15 mouse cellular contexts compared by ENCODE assay signal in genomic region chr1:133279632-133280093, GRCm38 (mm10). TPM values are rescaled to one million over a fixed set of nuclear protein-coding genes. Genes with fewer than 3 reads are reported as not detected.
DNase-seq lines count a peak whose midpoint lies in the region; ATAC-seq and TF ChIP-seq lines count a peak whose summit lies in the region.
"Had no signal": no experiment of that assay in that cellular context is flagged by ENCODE, and none has a peak within 500 bp of the region (broad histone marks: within the 10 kb centered on the region; RNA-seq: fewer than 3 reads in every experiment).

No protein-coding gene starts in this region.

- WGBS in forebrain, embryonic 10.5 days: 89% methylated on average over 11 of the region's 11 CpGs
- WGBS in forebrain, embryonic 11.5 days: 90% methylated on average over 11 of the region's 11 CpGs
- WGBS in lung, embryonic 14.5 days: 55% methylated on average over 11 of the region's 11 CpGs
- WGBS in neural tube, embryonic 15.5 days: 63% methylated on average over 11 of the region's 11 CpGs

- 0 out of 2 replicates have a peak, but pooled peaks cover 4% of the 10 kb centered on the region for H3K27me3 ChIP-seq in forebrain, embryonic 10.5 days (ENCODE audit: poor library complexity, severe bottlenecking)
- H3K27me3 ChIP-seq in forebrain, embryonic 11.5 days (ENCODE audit: control insufficient read depth, insufficient read depth, low read length): no peaks in the 10 kb centered on the region
- no peaks in the 10 kb centered on the region for H3K27me3 ChIP-seq in lung, embryonic 14.5 days (ENCODE audit: insufficient read depth, low read length)
- no peaks in the 10 kb centered on the region for H3K27me3 ChIP-seq in neural tube, embryonic 15.5 days (replicated peaks)
- H3K27me3 ChIP-seq: forebrain, embryonic 12.5 days; limb, embryonic 15.5 days had no signal

- no peak for TF ChIP-seq CTCF in lung, embryonic 14.5 days (IDR thresholded peaks at IDR 0.05; ENCODE audit: low read depth)

- H3K36me3 ChIP-seq in forebrain, embryonic 10.5 days (replicated peaks): peaks cover 73% of the 10 kb centered on the region
- no peaks in the 10 kb centered on the region; the same call in 1 of the 2 replicates for H3K36me3 ChIP-seq in forebrain, embryonic 11.5 days (ENCODE audit: control insufficient read depth, insufficient read depth, low read length)
- peaks cover 6% of the 10 kb centered on the region; the same call in 1 of the 2 replicates for H3K36me3 ChIP-seq in lung, embryonic 14.5 days (ENCODE audit: insufficient read depth)
- H3K36me3 ChIP-seq in neural tube, embryonic 15.5 days: peaks cover 44% of the 10 kb centered on the region
- H3K36me3 ChIP-seq: limb, embryonic 15.5 days had no signal

- no peak for DNase-seq in forebrain, embryonic 10.5 days (ENCODE audit: extremely low spot score, low spot score)
- no peak for DNase-seq in forebrain, embryonic 11.5 days (ENCODE audit: low spot score)
- DNase-seq in lung, embryonic 14.5 days: peak; percentile 53
- DNase-seq in lung, postnatal 10 days: no peak
- DNase-seq in layer of hippocampus, postnatal 10 days (ENCODE audit: low spot score in 2 of 2): peak; percentile 37 to 43
- DNase-seq in gastrocnemius, postnatal 25 days: no peak
- no peak for DNase-seq in kidney, adult 11 months
- DNase-seq: kidney, postnatal 14 days; lung, postnatal 36 days had no signal

- no peak overlapping the region for H3K9ac ChIP-seq in forebrain, embryonic 11.5 days (ENCODE audit: low read length)
- no peak overlapping the region for H3K9ac ChIP-seq in lung, embryonic 14.5 days
- no peak overlapping the region for H3K9ac ChIP-seq in neural tube, embryonic 15.5 days (replicated peaks)
- H3K9ac ChIP-seq: forebrain, embryonic 12.5 days; limb, embryonic 15.5 days had no signal

- no peak for ATAC-seq in forebrain, embryonic 11.5 days (replicated peaks; ENCODE audit: low FRiP score)
- ATAC-seq in lung, embryonic 14.5 days (ENCODE audit: insufficient read depth): no peak
- no peak for ATAC-seq in neural tube, embryonic 15.5 days (ENCODE audit: low FRiP score)

- no peak overlapping the region for H3K4me3 ChIP-seq in forebrain, embryonic 10.5 days
- H3K4me3 ChIP-seq in forebrain, embryonic 11.5 days (ENCODE audit: low read depth, low read length): no peak overlapping the region
- H3K4me3 ChIP-seq in lung, embryonic 14.5 days (ENCODE audit: low read depth, low read length): no peak overlapping the region
- no peak overlapping the region for H3K4me3 ChIP-seq in neural tube, embryonic 15.5 days (replicated peaks)
- H3K4me3 ChIP-seq: forebrain, embryonic 12.5 days; limb, embryonic 15.5 days had no signal

- H3K4me2 ChIP-seq in forebrain, embryonic 11.5 days (ENCODE audit: low read depth, low read length, severe bottlenecking): no peak overlapping the region
- H3K4me2 ChIP-seq in lung, embryonic 14.5 days: no peak overlapping the region
- H3K4me2 ChIP-seq in neural tube, embryonic 15.5 days: no peak overlapping the region
- H3K4me2 ChIP-seq: forebrain, embryonic 12.5 days; limb, embryonic 15.5 days had no signal

- H3K9me3 ChIP-seq in forebrain, embryonic 10.5 days: no peaks in the 10 kb centered on the region
- no peaks in the 10 kb centered on the region for H3K9me3 ChIP-seq in forebrain, embryonic 11.5 days (ENCODE audit: control insufficient read depth, low read length)
- no peaks in the 10 kb centered on the region for H3K9me3 ChIP-seq in lung, embryonic 14.5 days (ENCODE audit: low read depth, low read length)
- H3K9me3 ChIP-seq in neural tube, embryonic 15.5 days (replicated peaks): no peaks in the 10 kb centered on the region
- H3K9me3 ChIP-seq: forebrain, embryonic 12.5 days; limb, embryonic 15.5 days had no signal

- peaks cover 14% of the 10 kb centered on the region for H3K4me1 ChIP-seq in forebrain, embryonic 10.5 days
- no peaks in the 10 kb centered on the region for H3K4me1 ChIP-seq in forebrain, embryonic 11.5 days (replicated peaks; ENCODE audit: control insufficient read depth, insufficient read depth, low read length)
- H3K4me1 ChIP-seq in lung, embryonic 14.5 days (ENCODE audit: insufficient read depth): peaks cover 6% of the 10 kb centered on the region; the same call in 1 of the 2 replicates
- peaks cover 12% of the 10 kb centered on the region for H3K4me1 ChIP-seq in neural tube, embryonic 15.5 days
- H3K4me1 ChIP-seq: limb, embryonic 15.5 days had no signal

- peak overlapping the region; percentile 15; the same call in 1 of the 2 replicates for H3K27ac ChIP-seq in forebrain, embryonic 10.5 days
- H3K27ac ChIP-seq in forebrain, embryonic 11.5 days (ENCODE audit: low read depth, low read length): no peak overlapping the region
- no peak overlapping the region for H3K27ac ChIP-seq in lung, embryonic 14.5 days (ENCODE audit: low read depth)
- 0 out of 2 replicates have a peak overlapping the region, but pooled peaks have one; percentile 4 for H3K27ac ChIP-seq in neural tube, embryonic 15.5 days (replicated peaks)
- H3K27ac ChIP-seq: forebrain, embryonic 12.5 days; limb, embryonic 15.5 days had no signal

RNA-seq across cellular contexts. Expression of gene Golt1a, which starts 29.9 kb away (rescaled TPM):
- not detected in 2 replicates for polyA plus RNA-seq in forebrain, embryonic 10.5 days (2016; fragmentation: Nextera tagmentation; extraction: Ambion mirVana)
- not detected in 2 replicates for polyA plus RNA-seq in forebrain, embryonic 11.5 days (2014; fragmentation: Nextera tagmentation; extraction: Ambion mirVana)
- polyA plus RNA-seq in lung, embryonic 14.5 days (2014; fragmentation: Nextera tagmentation; extraction: Ambion mirVana): 0.55 and 1.1 TPM in 2 replicates
- total RNA-seq in layer of hippocampus, postnatal 10 days (2021): not detected
- polyA plus RNA-seq in neural tube, embryonic 15.5 days (2015; fragmentation: Nextera tagmentation; extraction: Ambion mirVana): 0.43 TPM in 1 of 2 replicates, not detected in the other
- not detected for total RNA-seq in gastrocnemius, postnatal 25 days (2021)
- total RNA-seq: heart, adult 8-10 months had no signal
- polyA plus RNA-seq: forebrain, embryonic 12.5 days; limb, embryonic 15.5 days had no signal

RNA-seq across cellular contexts. Expression of gene Kiss1, which starts 42.0 kb away (rescaled TPM):
- not detected in 2 replicates for polyA plus RNA-seq in forebrain, embryonic 10.5 days (2016; fragmentation: Nextera tagmentation; extraction: Ambion mirVana)
- 0.43 TPM in 1 of 2 replicates, not detected in the other for polyA plus RNA-seq in forebrain, embryonic 11.5 days (2014; fragmentation: Nextera tagmentation; extraction: Ambion mirVana)
- 6.6 and 7.1 TPM in 2 replicates for polyA plus RNA-seq in lung, embryonic 14.5 days (2014; fragmentation: Nextera tagmentation; extraction: Ambion mirVana)
- under 1 TPM in 1 of 2 experiments, not detected in 1; 0.59 TPM for total RNA-seq in layer of hippocampus, postnatal 10 days (2021)
- polyA plus RNA-seq in neural tube, embryonic 15.5 days (2015; fragmentation: Nextera tagmentation; extraction: Ambion mirVana): not detected in 2 replicates
- not detected for total RNA-seq in gastrocnemius, postnatal 25 days (2021)
- total RNA-seq: adrenal gland, adult 18-20 months; heart, adult 8-10 months had no signal
- polyA plus RNA-seq: forebrain, embryonic 12.5 days; limb, embryonic 15.5 days; small intestine, adult 2 months had no signal

Comparison
In these comparisons a context has a peak if more than half of its experiments do, and no peak if none do; other contexts are left out.
1. DNase-seq: peak in lung, embryonic 14.5 days (single experiment) and layer of hippocampus, postnatal 10 days (2 of 2); none in forebrain, embryonic 10.5 days (single experiment), forebrain, embryonic 11.5 days (single experiment), lung, postnatal 10 days (single experiment), gastrocnemius, postnatal 25 days (single experiment) and kidney, adult 11 months (single experiment).
2. H3K27ac ChIP-seq: peak in forebrain, embryonic 10.5 days (single experiment) and neural tube, embryonic 15.5 days (single experiment); none in forebrain, embryonic 11.5 days (single experiment) and lung, embryonic 14.5 days (single experiment).